Mouse (Mus musculus): ENCODE measurements around the gene Elmo1. TPM values are rescaled to one million over a fixed set of nuclear protein-coding genes. Genes with fewer than 3 reads are reported as not detected.

Gene Elmo1
- polyA plus RNA-seq, 1 experiment from 2014 or later: 12.2 TPM

DNA sequence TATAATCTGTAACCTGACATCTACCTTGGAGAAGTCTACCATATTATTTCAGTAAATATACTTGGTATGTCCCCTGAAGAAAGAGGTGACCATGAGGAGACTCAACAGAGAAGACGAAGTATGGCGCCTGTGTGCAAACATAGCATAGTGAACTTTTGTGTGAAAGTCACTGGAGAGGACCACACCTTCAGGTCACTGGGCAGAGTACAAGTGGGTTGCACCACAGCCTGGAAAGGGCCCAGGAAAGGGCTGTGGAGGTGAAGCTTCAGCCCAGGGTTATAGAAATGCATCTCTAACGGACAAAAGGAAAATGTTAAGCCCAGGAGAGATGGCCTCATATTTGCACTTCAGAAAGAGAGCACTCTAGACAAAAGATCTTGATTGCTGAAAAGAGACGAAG, 420.6 kb downstream of the Elmo1 start:
- 87% methylated on average over 4 of the region's 4 CpGs for WGBS
- Histone ChIP-seq H3K27ac (ENCODE audit: low read length) (no peak overlapping the region), H3K4me3 (ENCODE audit: low read depth, low read length) (no peak overlapping the region), H3K9me3 (ENCODE audit: control insufficient read depth, low read depth, low read length) (no peaks in the 10 kb centered on the region), H3K36me3 (ENCODE audit: control insufficient read depth, insufficient read depth, low read length) (no peaks in the 10 kb centered on the region), H3K4me2 (replicated peaks; ENCODE audit: low read depth, low read length) (no peak overlapping the region), H3K27me3 (ENCODE audit: control insufficient read depth, insufficient read depth, low read length) (no peaks in the 10 kb centered on the region), H3K4me1 (ENCODE audit: control insufficient read depth, insufficient read depth, low read length) (no peaks in the 10 kb centered on the region), H3K9ac (replicated peaks; ENCODE audit: low read depth, low read length) (no peak overlapping the region)
- ATAC-seq (ENCODE audit: insufficient number of reproducible peaks, insufficient read depth, low FRiP score, low read depth): no peak

- no peaks in the 10 kb centered on the region for H3K27me3 ChIP-seq (ENCODE audit: control insufficient read depth, insufficient read depth, low read length)
- H3K9me3 ChIP-seq (ENCODE audit: control insufficient read depth, low read depth, low read length): no peaks in the 10 kb centered on the region
- no peak overlapping the region for H3K4me3 ChIP-seq (ENCODE audit: low read depth, low read length)
- ATAC-seq (ENCODE audit: insufficient number of reproducible peaks, insufficient read depth, low FRiP score, low read depth): peak; percentile 60; the same call in 1 of the 2 replicates
- no peak overlapping the region for H3K9ac ChIP-seq (replicated peaks; ENCODE audit: low read depth, low read length)
- H3K4me1 ChIP-seq (ENCODE audit: control insufficient read depth, insufficient read depth, low read length): no peaks in the 10 kb centered on the region
- no peaks in the 10 kb centered on the region for H3K36me3 ChIP-seq (ENCODE audit: control insufficient read depth, insufficient read depth, low read length)
- no peak overlapping the region for H3K4me2 ChIP-seq (replicated peaks; ENCODE audit: low read depth, low read length)
- 44% methylated on average over 10 of the region's 10 CpGs for WGBS
- no peak overlapping the region for H3K27ac ChIP-seq (ENCODE audit: low read length)
These were observed 422.2 kb downstream of the Elmo1 start for GRCm38 (mm10) chr13:20512317-20513240.

GRCm38 (mm10) chr13:20514721-20515120, 424.3 kb downstream of the Elmo1 start:
- H3K27ac ChIP-seq (ENCODE audit: low read length): no peak overlapping the region
- 90% methylated on average over 3 of the region's 3 CpGs for WGBS
- no peak overlapping the region for H3K9ac ChIP-seq (replicated peaks; ENCODE audit: low read depth, low read length)

GRCm38 (mm10) chr13:20516096-20516495, 425.7 kb downstream of the Elmo1 start:
- Histone ChIP-seq H3K36me3 (ENCODE audit: control insufficient read depth, insufficient read depth, low read length) (no peaks in the 10 kb centered on the region), H3K27me3 (ENCODE audit: control insufficient read depth, insufficient read depth, low read length) (no peaks in the 10 kb centered on the region), H3K4me3 (ENCODE audit: low read depth, low read length) (no peak overlapping the region), H3K9me3 (ENCODE audit: control insufficient read depth, low read depth, low read length) (no peaks in the 10 kb centered on the region), H3K4me2 (replicated peaks; ENCODE audit: low read depth, low read length) (no peak overlapping the region), H3K27ac (ENCODE audit: low read length) (no peak overlapping the region), H3K4me1 (ENCODE audit: control insufficient read depth, insufficient read depth, low read length) (no peaks in the 10 kb centered on the region), H3K9ac (replicated peaks; ENCODE audit: low read depth, low read length) (no peak overlapping the region)
- no peak for ATAC-seq (ENCODE audit: insufficient number of reproducible peaks, insufficient read depth, low FRiP score, low read depth)
- 78% methylated on average over 4 of the region's 4 CpGs for WGBS

More at GRCm38 (mm10) chr13:20514721-20515120, 424.3 kb downstream of the Elmo1 start:
- H3K4me2 ChIP-seq (replicated peaks; ENCODE audit: low read depth, low read length): no peak overlapping the region
- no peak overlapping the region for H3K4me3 ChIP-seq (ENCODE audit: low read depth, low read length)
- H3K36me3 ChIP-seq (ENCODE audit: control insufficient read depth, insufficient read depth, low read length): no peaks in the 10 kb centered on the region
- ATAC-seq (ENCODE audit: insufficient number of reproducible peaks, insufficient read depth, low FRiP score, low read depth): no peak
- no peaks in the 10 kb centered on the region for H3K27me3 ChIP-seq (ENCODE audit: control insufficient read depth, insufficient read depth, low read length)
- H3K4me1 ChIP-seq (ENCODE audit: control insufficient read depth, insufficient read depth, low read length): no peaks in the 10 kb centered on the region
- no peaks in the 10 kb centered on the region for H3K9me3 ChIP-seq (ENCODE audit: control insufficient read depth, low read depth, low read length)

DNA sequence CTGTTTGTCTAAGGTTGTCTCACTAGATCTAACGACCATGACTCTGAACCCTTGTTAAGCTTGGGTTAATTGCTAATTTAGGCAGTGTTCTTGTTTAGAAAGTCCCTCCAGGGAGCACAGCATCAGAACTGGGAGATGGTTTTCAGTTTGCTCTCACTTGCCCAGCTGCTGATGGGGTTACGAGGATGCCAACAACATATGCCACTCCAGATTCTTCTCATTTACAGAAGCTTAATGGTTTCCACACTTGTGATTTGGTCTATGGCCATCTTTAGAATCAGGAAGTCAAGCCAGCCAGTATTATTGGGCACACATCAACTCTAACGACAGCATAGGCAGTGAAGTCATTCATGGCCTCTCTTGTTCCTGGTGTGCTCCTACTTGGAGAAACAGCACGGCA, 427.3 kb downstream of the Elmo1 start:
- H3K4me2 ChIP-seq (replicated peaks; ENCODE audit: low read depth, low read length): no peak overlapping the region
- H3K27ac ChIP-seq (ENCODE audit: low read length): no peak overlapping the region
- no peaks in the 10 kb centered on the region for H3K36me3 ChIP-seq (ENCODE audit: control insufficient read depth, insufficient read depth, low read length)
- no peak overlapping the region for H3K4me3 ChIP-seq (ENCODE audit: low read depth, low read length)
- H3K9ac ChIP-seq (replicated peaks; ENCODE audit: low read depth, low read length): no peak overlapping the region
- H3K9me3 ChIP-seq (ENCODE audit: control insufficient read depth, low read depth, low read length): no peaks in the 10 kb centered on the region
- 81% methylated on average over 4 of the region's 4 CpGs for WGBS
- ATAC-seq (ENCODE audit: insufficient number of reproducible peaks, insufficient read depth, low FRiP score, low read depth): no peak
- no peaks in the 10 kb centered on the region for H3K4me1 ChIP-seq (ENCODE audit: control insufficient read depth, insufficient read depth, low read length)
- no peaks in the 10 kb centered on the region for H3K27me3 ChIP-seq (ENCODE audit: control insufficient read depth, insufficient read depth, low read length)

DNA sequence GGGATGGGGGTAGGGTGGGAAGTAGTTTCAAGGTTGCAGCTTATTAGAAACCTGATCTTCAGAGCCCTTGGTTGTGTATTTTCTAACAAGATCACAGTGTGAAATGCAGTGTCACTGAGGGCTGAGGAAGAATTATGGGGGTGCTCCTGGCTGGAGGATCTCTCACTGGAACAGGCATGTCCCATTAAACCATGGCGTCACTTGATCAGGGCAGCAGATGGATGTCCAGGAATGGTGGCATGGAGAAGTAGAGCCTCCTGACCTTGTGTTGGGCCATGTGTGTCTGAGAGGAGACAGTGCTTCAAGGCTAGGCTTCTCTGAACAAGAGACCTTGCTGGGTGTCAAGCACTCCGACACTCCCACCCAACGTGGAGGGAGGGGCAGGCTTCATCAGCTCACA, 431.1 kb downstream of the Elmo1 start:
- Histone ChIP-seq H3K4me2 (replicated peaks; ENCODE audit: low read depth, low read length) (no peak overlapping the region), H3K9me3 (ENCODE audit: control insufficient read depth, low read depth, low read length) (no peaks in the 10 kb centered on the region), H3K4me3 (ENCODE audit: low read depth, low read length) (no peak overlapping the region), H3K9ac (replicated peaks; ENCODE audit: low read depth, low read length) (no peak overlapping the region), H3K27ac (ENCODE audit: low read length) (no peak overlapping the region), H3K36me3 (ENCODE audit: control insufficient read depth, insufficient read depth, low read length) (no peaks in the 10 kb centered on the region), H3K27me3 (ENCODE audit: control insufficient read depth, insufficient read depth, low read length) (no peaks in the 10 kb centered on the region), H3K4me1 (ENCODE audit: control insufficient read depth, insufficient read depth, low read length) (no peaks in the 10 kb centered on the region)
- WGBS: 75% methylated on average over 3 of the region's 3 CpGs
- no peak for ATAC-seq (ENCODE audit: insufficient number of reproducible peaks, insufficient read depth, low FRiP score, low read depth)

DNA sequence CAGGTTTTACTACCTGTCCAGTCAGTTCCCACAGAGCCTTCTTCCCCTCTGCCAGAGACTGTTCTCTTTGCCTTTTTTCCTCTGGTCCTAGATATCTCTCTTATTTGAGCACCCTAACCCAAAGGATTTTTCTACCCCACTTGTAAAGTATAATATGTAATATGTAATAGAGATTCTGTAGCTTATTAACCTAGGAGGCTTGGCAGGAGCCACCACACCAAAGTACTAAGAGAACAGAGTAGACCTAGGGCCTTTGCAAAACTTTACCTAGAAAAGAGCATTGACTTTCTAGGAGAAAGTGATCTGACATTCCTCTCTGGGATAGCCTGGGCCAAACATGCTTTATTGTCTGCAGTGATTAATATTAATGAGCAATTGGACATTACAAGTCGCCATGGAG, 433.3 kb downstream of the Elmo1 start:
- ATAC-seq (ENCODE audit: insufficient number of reproducible peaks, insufficient read depth, low FRiP score, low read depth): no peak
- Histone ChIP-seq H3K27me3 (ENCODE audit: control insufficient read depth, insufficient read depth, low read length) (no peaks in the 10 kb centered on the region), H3K9ac (replicated peaks; ENCODE audit: low read depth, low read length) (no peak overlapping the region), H3K9me3 (ENCODE audit: control insufficient read depth, low read depth, low read length) (no peaks in the 10 kb centered on the region), H3K27ac (ENCODE audit: low read length) (no peak overlapping the region), H3K4me2 (replicated peaks; ENCODE audit: low read depth, low read length) (no peak overlapping the region), H3K4me3 (ENCODE audit: low read depth, low read length) (no peak overlapping the region), H3K4me1 (ENCODE audit: control insufficient read depth, insufficient read depth, low read length) (no peaks in the 10 kb centered on the region), H3K36me3 (ENCODE audit: control insufficient read depth, insufficient read depth, low read length) (no peaks in the 10 kb centered on the region)
- 86% methylated on average over 1 of the region's 1 CpGs for WGBS

- H3K9ac ChIP-seq (replicated peaks; ENCODE audit: low read depth, low read length): no peak overlapping the region
- H3K4me3 ChIP-seq (ENCODE audit: low read depth, low read length): no peak overlapping the region
- WGBS: 73% methylated on average over 4 of the region's 4 CpGs
- H3K36me3 ChIP-seq (ENCODE audit: control insufficient read depth, insufficient read depth, low read length): no peaks in the 10 kb centered on the region
- no peaks in the 10 kb centered on the region for H3K4me1 ChIP-seq (ENCODE audit: control insufficient read depth, insufficient read depth, low read length)
- no peak overlapping the region for H3K27ac ChIP-seq (ENCODE audit: low read length)
- no peak overlapping the region for H3K4me2 ChIP-seq (replicated peaks; ENCODE audit: low read depth, low read length)
- no peaks in the 10 kb centered on the region for H3K27me3 ChIP-seq (ENCODE audit: control insufficient read depth, insufficient read depth, low read length)
- no peaks in the 10 kb centered on the region for H3K9me3 ChIP-seq (ENCODE audit: control insufficient read depth, low read depth, low read length)
- ATAC-seq (ENCODE audit: insufficient number of reproducible peaks, insufficient read depth, low FRiP score, low read depth): no peak
These were observed 435.4 kb downstream of the Elmo1 start for GRCm38 (mm10) chr13:20525844-20526243.

All from stomach, embryonic 14.5 days (tissue).